Mouse (Mus musculus): ENCODE measurements at regions not wholly inside any gene's neighbourhood (a gene's known extent, or its start where the extent isn't known, plus 50 kb on each side); places are given as distances from the start of the nearest gene placed in this dataset.

DNA sequence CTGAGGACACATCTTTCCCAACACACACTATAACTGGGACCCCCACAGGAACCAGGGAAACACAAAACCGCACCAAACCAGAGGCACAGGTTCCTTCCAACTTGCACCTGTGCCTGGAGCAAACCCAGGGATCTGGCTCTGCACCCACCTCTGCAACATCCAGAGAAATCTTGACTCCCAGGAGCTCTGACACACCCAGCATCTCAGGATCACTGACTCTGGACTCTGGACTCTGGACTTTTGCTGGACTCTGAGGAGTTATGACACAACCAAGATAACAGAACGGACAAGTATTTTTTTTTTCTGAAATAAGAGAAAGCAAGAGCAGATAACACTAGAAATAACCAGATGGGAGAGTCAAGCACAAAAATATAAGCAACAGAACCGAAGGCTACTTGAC, 386.9 kb upstream of the Tecrl start:
- ATAC-seq (no peak), DNase-seq (ENCODE audit: low read depth, low spot score) (no peak)
- CTCF ChIA-PET: no interaction called here
- TF ChIP-seq CTCF (IDR thresholded peaks at IDR 0.05): no peak
- in situ Hi-C loops (cut with MboI; ENCODE audit: low pct_unique_long_range_greater_than_20kb): no loop called here
- POLR2A ChIA-PET: no interaction called here
- no peaks in the 10 kb centered on the region for H3K27me3 ChIP-seq

DNA sequence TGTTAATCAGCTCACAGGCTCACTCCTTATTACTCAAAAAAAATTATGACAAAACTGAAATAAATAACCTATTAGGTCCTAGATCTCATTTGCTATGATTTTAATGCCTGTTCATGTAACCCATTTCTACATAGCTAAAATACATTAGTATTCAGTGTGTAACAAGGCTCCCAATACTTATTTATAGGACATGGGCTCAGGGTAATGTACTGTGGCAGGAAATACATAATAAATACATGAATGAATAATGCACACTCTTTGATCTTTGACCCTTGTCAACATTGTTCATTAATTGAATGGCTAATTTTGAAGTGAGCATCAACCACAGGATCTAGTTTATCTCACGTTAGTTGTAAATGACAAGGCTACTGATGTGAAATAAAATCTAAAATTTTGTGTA, 340.4 kb upstream of the Tecrl start:
- ATAC-seq: no peak
- POLR2A ChIA-PET: no interaction called here
- CTCF ChIA-PET: no interaction called here
- TF ChIP-seq CTCF (IDR thresholded peaks at IDR 0.05): no peak
- in situ Hi-C loops (cut with MboI; ENCODE audit: low pct_unique_long_range_greater_than_20kb): no loop called here
- no peak for DNase-seq (ENCODE audit: low read depth, low spot score)
- H3K27me3 ChIP-seq: no peaks in the 10 kb centered on the region

DNA sequence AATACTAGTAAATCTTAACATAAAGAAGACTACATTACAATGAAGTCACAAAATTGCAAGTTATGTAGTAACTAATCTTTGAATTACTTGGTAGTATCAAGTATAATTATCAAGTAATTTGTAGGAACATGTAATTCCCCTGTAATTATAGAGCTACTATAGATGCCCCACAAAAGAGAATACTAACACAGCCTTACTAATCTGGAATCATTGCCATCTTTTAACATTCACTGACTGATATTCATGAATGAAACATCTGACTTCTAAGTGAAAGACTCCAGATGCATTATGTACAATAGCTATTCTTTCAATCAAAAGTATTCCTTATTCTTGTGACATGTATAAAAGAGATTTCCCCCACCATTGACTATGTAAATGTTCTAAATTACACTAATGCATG, 337.3 kb upstream of the Tecrl start:
- in situ Hi-C loops (cut with MboI; ENCODE audit: low pct_unique_long_range_greater_than_20kb): no loop called here
- no peak for ATAC-seq
- CTCF ChIA-PET: no interaction called here
- TF ChIP-seq CTCF (IDR thresholded peaks at IDR 0.05): no peak
- DNase-seq (ENCODE audit: low read depth, low spot score): no peak
- POLR2A ChIA-PET: no interaction called here
- no peaks in the 10 kb centered on the region for H3K27me3 ChIP-seq

DNA sequence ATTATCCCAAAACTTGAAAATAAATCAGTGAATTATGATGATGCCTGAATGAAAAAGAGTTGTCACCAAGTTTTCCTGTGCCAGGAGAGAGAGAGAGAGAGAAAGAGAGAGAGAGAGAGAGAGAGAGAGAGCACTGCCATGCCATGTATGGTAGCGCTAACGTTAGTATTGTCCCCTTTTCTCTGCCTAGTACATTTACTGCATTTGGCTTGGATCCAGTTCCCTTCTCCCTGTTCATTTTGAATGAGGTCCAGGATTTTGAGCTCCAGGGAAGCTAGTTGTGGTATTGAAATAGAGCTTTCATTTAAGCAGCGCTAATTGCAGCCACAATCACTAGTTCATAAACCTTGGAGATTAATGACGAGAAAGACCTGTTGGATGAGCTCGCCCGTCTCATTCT, 323.4 kb upstream of the Tecrl start:
- DNase-seq (ENCODE audit: low read depth, low spot score) (no peak), ATAC-seq (no peak)
- CTCF ChIA-PET: interaction anchor here (0.7 to 1.0 kb wide), 2 partner anchors 70 to 408 kb away, joined by 3 read pairs; no protein-coding TSS in a partner anchor
- peaks cover 4% of the 10 kb centered on the region for H3K27me3 ChIP-seq
- no peak for TF ChIP-seq CTCF (IDR thresholded peaks at IDR 0.05)
- POLR2A ChIA-PET: no interaction called here
- in situ Hi-C loops (cut with MboI; ENCODE audit: low pct_unique_long_range_greater_than_20kb): no loop called here

DNA sequence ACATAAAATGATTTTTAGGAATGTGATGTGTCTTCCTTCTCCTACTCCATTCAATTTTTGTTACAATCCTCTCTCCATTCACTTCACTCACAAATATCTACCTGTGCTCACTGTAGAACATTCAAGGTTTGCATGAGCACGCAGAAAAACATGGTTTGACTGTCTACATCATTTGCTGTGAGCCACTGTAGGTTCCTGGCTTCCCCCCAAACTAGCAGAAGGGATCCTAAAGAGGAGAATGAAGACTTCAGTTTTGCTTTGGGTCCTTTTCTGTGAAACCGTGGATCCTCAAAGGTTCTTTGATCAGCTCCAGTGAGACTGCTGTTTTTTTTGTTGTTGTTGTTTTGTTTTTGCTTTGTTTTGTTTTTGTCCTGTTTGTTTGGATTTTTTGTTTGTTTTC, 304.1 kb upstream of the Tecrl start:
- ATAC-seq (no peak), DNase-seq (ENCODE audit: low read depth, low spot score) (no peak)
- in situ Hi-C loops (cut with MboI; ENCODE audit: low pct_unique_long_range_greater_than_20kb): no loop called here
- CTCF ChIA-PET: no interaction called here
- POLR2A ChIA-PET: no interaction called here
- H3K27me3 ChIP-seq: no peaks in the 10 kb centered on the region
- TF ChIP-seq CTCF (IDR thresholded peaks at IDR 0.05): no peak

DNA sequence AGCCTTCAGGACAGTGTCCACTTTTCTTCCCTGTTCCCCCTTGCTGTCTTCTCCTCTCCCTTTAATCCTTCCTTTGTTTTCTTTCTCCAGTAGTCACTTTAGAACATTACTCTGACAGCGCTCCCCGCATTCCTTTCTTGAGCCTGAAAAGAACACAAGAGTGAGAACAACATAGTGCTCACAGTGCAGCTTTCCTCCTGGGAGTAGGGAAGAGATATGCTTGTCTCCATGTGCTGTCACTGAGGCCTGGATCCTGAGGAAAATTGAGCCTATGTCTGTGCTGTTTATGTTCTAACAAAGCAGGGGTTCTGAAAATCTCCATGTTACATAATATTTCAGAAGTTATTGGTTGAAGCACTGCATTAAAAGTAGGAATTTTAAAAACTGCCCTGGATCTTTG, 296.3 kb upstream of the Tecrl start:
- ATAC-seq (no peak), DNase-seq (ENCODE audit: low read depth, low spot score) (no peak)
- no peaks in the 10 kb centered on the region for H3K27me3 ChIP-seq
- POLR2A ChIA-PET: no interaction called here
- CTCF ChIA-PET: no interaction called here
- TF ChIP-seq CTCF (IDR thresholded peaks at IDR 0.05): no peak
- in situ Hi-C loops (cut with MboI; ENCODE audit: low pct_unique_long_range_greater_than_20kb): no loop called here

DNA sequence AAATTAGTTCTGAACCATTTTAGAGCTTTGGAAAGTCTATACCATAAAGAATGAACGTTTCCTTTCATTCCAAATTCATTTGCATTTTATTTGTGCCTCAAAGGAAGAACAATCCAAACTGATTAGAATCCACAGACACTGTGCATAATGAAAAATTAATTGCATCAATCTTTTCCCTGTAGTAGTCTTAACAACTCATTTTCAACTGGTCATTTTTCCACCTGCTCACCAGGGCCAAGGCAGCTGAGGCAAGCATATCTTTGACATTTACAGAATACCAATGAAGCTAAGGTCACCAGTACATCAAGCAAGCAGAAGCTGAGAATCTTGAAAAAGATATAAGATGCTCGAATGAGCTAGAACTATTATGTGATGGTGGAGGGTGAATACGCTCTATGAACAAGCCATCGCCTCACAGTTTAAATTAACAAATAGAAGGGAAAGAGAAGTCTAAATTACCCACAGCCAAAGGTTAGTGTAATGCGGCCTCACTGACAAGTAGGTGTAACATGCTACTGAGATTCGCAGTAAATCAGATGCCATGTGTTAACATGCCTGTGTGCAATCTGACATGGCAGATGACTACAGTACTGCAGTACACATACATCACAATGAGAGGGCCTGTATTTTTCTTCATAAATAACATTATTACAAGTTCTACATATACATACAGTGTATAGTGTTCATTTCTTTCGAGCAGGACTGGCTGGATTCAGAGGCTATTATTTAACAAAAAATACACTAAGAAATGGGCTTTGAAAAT, 267.8 kb upstream of the Tecrl start:
- in situ Hi-C loops (cut with MboI; ENCODE audit: low pct_unique_long_range_greater_than_20kb): no loop called here
- CTCF ChIA-PET: interaction anchor here (1.6 kb wide), 1 partner anchor 10 kb away, joined by 6 read pairs; no protein-coding TSS in a partner anchor
- no peak for DNase-seq (ENCODE audit: low read depth, low spot score)
- H3K27me3 ChIP-seq: no peaks in the 10 kb centered on the region
- POLR2A ChIA-PET: no interaction called here
- TF ChIP-seq CTCF (IDR thresholded peaks at IDR 0.05): no peak
- no peak for ATAC-seq

DNA sequence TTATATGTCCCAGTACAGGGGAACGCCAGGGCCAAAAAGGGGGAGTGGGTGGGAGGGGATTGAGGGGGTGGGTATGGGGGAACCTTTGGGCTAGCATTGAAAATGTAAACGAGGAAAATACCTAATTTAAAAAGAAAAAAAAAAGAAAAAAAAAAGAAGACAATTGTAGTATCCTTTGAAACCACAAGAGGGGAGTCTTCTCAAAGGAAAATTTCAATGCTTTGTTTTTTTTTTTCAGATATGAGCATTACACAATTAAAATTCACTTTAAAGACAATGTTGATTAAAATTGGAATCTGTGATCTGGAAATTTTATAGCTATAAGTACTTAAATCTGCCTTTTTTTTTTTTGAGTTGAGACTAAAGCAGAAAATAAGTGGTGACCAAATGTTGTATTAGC, 255.8 kb upstream of the Tecrl start:
- ATAC-seq: no peak
- peaks cover 11% of the 10 kb centered on the region for H3K27me3 ChIP-seq

DNA sequence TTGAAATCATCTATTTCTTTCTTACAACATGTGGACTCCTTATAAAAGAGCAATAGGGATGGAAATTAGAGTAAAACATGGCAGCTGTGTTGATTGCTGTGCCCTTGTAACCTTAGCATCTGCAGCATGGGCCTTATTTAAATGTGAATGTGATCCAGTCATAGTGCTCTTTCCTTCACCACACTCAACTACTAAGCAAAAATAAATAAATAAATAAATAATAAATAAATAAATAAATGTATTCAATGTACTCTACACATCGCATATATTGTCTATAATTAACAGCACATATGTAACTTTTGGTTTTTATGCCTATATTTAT, 238.3 kb upstream of the Tecrl start:
- in situ Hi-C loops (cut with MboI; ENCODE audit: low pct_unique_long_range_greater_than_20kb): no loop called here
- ATAC-seq (no peak), DNase-seq (ENCODE audit: low read depth, low spot score) (no peak)
- H3K27me3 ChIP-seq: no peaks in the 10 kb centered on the region
- CTCF ChIA-PET: no interaction called here
- POLR2A ChIA-PET: no interaction called here
- TF ChIP-seq CTCF (IDR thresholded peaks at IDR 0.05): no peak

More for the DNA sequence above, 255.8 kb upstream of the Tecrl start:
- TF ChIP-seq CTCF (IDR thresholded peaks at IDR 0.05): no peak
- ChIA-PET CTCF (interaction anchor here (1.3 kb wide), 1 partner anchor 14 kb away, joined by 3 read pairs; no protein-coding TSS in a partner anchor), POLR2A (no interaction called here)
- no peak for DNase-seq (ENCODE audit: low read depth, low spot score)
- in situ Hi-C loops (cut with MboI; ENCODE audit: low pct_unique_long_range_greater_than_20kb): no loop called here

DNA sequence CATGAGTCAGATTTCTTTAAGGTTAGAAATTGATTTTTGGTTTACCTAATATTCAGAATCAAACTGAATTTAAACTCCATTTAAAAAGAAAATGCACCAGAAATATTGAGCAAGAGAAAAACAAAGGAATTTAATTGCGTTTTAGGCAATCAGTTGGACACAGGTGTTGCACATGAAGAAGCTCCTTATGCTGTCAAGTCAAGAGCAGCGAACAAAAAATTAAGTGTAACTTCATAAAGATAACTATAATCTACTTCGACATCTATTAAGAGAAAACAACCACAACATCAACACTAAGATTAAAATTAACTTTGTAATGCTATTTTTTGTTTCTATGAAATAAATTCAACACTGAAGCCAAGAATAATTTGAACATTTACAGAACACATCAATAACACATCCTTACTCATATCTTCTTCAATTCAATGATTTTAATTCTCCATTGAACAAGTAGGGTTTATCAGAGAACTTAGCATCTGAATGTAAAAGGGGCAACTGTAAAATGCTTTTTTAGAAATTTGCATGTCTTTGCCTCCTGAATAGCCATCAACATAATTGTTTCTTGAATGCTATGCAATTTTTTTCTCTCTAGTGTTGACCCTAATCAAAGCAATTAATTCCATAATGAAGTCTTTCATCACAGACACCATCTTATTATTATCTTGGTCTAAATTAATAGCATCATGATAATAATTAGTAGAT, 237.7 kb upstream of the Tecrl start:
- ATAC-seq (no peak), DNase-seq (ENCODE audit: low read depth, low spot score) (no peak)
- ChIA-PET CTCF (no interaction called here), POLR2A (no interaction called here)
- in situ Hi-C loops (cut with MboI; ENCODE audit: low pct_unique_long_range_greater_than_20kb): no loop called here
- no peak for TF ChIP-seq CTCF (IDR thresholded peaks at IDR 0.05)
- H3K27me3 ChIP-seq: no peaks in the 10 kb centered on the region
